Mouse (Mus musculus): ENCODE data around the gene Pheta1.

Pheta1 gene

DNA sequence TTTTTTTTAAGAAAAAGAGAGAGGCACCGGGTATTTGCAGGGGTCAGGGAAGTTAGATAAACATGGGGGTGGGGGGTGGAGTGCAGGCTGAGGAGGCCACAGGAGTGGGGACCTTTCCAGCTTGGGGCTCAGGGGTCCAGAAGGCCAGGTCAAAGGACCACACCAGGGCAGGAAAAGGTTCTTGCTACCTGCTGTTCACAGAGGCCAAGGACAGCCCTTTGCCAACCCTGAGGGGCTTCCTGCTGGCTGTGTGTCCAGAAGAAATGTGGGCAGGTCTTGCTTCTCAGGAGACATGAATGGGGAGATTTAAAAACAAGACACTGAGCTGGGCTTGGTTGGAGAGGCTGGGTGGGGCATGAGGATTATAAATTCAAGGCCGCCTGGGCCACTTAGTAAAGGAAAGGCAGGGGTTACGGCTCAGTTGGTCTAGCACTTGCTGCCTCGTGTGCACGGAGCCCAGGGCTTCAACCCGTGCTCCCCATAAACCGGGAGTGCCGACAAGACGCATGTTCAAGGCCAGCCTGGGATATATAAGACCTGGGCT, 41.1 kb downstream of the Pheta1 start:
- no peak for DNase-seq (ENCODE audit: low spot score in 2 of 2)

DNA sequence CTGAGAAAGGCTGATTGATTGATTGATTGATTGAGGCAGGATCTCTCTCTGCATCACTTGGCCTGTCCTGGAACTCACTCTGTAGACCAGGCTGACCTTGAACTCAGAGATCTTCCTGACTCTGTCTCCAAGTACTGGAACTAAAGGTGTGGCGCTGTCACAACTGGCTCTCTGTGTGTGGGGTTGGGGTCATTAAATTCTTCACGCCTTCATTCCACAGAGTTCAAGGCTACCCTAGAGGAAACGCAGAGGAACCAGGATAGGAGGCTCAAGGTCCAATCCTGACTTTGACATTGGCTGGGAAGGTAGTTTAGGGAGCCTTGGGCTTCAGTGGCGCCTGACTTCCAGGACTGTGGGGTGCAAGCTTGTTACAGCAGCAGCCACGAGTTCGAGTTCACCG, 42.1 kb downstream of the Pheta1 start:
- no peak for DNase-seq (ENCODE audit: low spot score in 2 of 2)

DNA sequence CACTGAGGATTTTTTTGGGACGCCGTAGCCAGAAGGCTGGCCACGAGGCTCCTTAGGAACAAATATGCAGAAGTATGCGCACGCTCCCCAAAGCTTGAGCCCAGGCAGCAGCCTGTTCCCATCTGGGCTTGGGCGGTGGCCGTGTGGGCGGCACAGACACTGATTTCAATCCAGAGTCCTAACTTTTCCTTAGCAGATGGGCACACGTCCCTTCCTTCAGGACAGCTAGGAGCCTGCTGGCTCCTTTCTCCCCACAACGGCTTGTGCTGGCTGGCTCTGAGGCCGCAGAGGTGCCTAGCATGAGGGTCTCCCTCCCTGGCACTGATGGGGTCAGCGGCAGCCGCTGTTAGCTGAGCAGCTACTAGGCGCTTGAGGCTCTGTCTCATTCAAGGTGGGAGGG, 43.5 kb downstream of the Pheta1 start:
- DNase-seq (ENCODE audit: low spot score in 2 of 2): no peak

DNA sequence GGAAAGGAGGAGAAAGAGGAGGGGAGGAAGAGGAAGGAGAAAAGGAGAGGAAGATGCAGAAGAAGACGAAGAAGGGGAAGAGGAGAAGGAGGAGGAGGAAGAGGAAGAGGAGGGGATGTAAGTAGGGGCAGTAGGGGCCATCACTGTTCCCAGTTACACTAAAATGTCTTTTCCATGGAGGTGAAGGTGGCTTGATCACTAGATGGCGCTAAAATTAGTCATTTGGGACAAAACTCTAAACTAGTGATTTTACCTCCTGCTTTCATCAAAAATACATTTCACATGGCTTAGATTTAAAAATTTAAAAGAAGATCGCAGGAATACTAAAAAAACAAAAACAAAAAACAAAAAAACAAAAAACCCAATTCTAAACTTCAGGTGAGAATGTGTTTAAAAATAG, 44.8 kb downstream of the Pheta1 start:
- no peak for DNase-seq (ENCODE audit: low spot score in 2 of 2)

DNA sequence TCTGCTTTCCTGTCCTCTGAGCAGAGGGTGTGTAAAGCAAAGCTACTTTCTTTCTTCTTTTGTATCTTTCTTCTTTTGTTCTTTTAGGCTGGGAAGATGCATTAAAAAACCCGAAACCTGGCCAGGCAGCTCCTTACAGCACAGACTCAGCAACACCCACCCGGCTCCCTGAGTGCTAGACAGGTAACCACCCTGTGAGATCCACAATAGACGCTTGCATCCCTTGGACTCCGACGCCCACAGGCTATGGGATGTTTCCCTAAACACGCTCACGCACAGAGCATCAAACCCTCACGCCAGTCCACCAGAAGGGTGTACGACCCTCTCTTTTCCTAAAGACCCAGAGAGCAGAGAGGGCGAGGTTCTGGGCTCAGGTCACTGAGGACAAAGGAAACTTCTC, 45.9 kb downstream of the Pheta1 start:
- DNase-seq (ENCODE audit: low spot score in 2 of 2): no peak

DNA sequence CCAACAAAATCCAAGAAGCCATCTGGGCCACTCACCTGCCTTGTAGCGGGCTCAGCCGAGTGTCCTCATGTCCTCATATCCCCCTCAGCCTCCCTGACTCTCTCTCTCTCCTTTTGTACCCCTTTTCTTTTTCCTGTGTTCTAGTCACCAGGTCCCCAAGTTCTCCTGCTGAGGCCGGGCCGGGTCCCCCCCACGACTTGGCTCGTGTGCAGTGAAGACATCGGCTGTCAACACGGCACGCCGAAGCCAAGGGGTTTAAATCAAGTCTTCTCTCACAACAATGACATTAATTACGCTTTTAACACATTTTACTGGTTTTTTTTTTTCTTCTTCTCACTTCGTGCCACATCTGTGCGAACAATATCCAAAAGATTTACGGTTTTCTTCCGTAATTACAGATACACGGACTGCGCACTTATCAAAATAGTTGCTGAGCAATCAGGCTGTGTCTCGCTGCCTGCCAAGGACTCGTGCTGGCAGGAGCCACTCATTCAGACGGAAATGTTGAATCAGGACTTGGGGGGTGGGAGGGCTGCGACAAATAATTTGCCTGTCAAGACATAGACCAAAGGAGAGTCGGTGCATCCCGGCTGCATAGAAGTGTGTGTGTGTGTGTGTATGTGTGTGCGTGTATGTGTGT, 46.5 kb downstream of the Pheta1 start:
- no peak for DNase-seq (ENCODE audit: low spot score in 2 of 2)

DNA sequence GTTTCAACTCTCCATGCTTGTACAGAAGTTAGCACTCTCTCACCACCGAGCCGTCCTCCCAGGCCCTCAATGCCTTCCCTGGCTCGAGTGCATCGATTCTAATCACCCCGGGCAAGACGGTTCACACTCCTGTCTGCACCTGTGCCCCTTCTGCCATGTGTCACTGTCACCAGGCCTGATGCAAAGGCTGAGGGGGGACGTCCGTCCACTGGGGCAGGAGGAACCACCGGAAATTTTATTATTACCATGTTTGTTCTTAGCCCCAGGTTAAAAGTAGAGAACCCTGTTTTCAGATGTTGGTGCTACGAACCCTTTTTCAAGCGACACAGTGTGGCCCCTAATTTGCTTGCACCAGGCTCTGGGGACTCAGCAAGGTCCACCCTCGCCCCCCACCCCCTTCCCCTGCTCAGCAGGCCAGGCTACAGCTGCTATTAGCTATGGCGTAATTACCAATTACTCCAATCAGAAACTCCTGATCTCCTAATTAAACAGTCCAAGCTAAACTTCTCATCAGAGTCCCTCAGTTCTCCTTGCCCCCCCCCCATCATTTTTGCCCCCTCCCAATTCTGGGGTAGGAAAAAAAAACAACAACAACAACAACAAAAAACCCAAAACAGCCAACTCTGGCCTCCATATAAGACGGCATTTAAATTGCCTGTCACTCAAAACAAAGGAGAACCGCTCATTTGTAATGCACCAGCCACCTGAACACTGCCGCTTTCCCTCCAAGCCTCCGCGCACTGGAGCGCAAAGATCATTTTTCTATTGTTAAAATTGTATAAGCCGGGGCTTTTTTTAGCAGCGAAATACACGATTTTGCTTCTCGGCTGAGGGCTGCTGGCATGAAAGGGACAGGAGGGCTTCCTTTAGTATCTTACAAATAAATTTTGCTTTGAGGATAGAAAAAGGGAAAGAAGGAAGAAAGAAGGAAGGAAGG, 54.3 kb downstream of the Pheta1 start:
- no peak for DNase-seq (ENCODE audit: low spot score in 2 of 2)
